9 mouse cellular contexts compared by ENCODE assay signal in genomic region chr19:36112007-36112406, GRCm38 (mm10). TPM values are rescaled to one million over a fixed set of nuclear protein-coding genes. Genes with fewer than 3 reads are reported as not detected.
A peak's percentile ranks its signal among the peaks of the same experiment; 100 is the strongest.
DNase-seq lines count a peak whose midpoint lies in the region; TF ChIP-seq lines count a peak whose summit lies in the region.
"Had no signal": no experiment of that assay in that cellular context is flagged by ENCODE, and none has a peak within 500 bp of the region (broad histone marks: within the 10 kb centered on the region; RNA-seq: fewer than 3 reads in every experiment).

No protein-coding gene starts in this region.

- intact Hi-C loops in heart, postnatal 10 days (cut with DNase I): loop anchor here (5.0 kb wide), 2 partner anchors 70 to 150 kb away; no protein-coding TSS in a partner anchor
- intact Hi-C loops in left cerebral cortex, postnatal 36 days (cut with DNase I): no loop called here
- intact Hi-C loops in gastrocnemius, adult 2 months (cut with DNase I): loop anchor here (5.0 kb wide), 1 partner anchor 70 kb away; no protein-coding TSS in a partner anchor

- H3K27ac ChIP-seq in gastrocnemius, adult 2 months: no peak overlapping the region

- no peak overlapping the region for H3K4me3 ChIP-seq in gastrocnemius, adult 2 months

- TF ChIP-seq CTCF in gastrocnemius, adult 2 months (IDR thresholded peaks at IDR 0.05): no peak

- DNase-seq in heart, adult 11 months: peak; percentile 71
- no peak for DNase-seq in heart, postnatal 10 days
- peak; percentile 54 for DNase-seq in brain, adult 2 months (ENCODE audit: low read depth, low spot score)
- DNase-seq in frontal cortex, postnatal 36 days (ENCODE audit: low spot score in 2 of 2): peak; percentile 40 to 53
- peak; percentile 33 to 40 for DNase-seq in left cerebral cortex, postnatal 36 days (ENCODE audit: low spot score in 2 of 2)
- DNase-seq in gastrocnemius, adult 2 months: no peak
- DNase-seq in adrenal gland, adult 8-10 months: no peak
- no peak for DNase-seq in spleen, postnatal 10 days (ENCODE audit: low spot score in 2 of 2)
- DNase-seq: lung, adult 2 months had no signal

RNA-seq across cellular contexts. Expression of gene Ankrd1, which starts 7.9 kb away (rescaled TPM):
- total RNA-seq in heart, postnatal 10 days (2021): 100 to 1,000 TPM; 314 to 518 TPM
- not detected for total RNA-seq in left cerebral cortex, postnatal 36 days (2021)
- 10 to 100 TPM in 1 of 2 experiments, 1 to 10 TPM in 1; 4.2 to 10.1 TPM for total RNA-seq in gastrocnemius, adult 2 months (2021)
- total RNA-seq in adrenal gland, adult 8-10 months (2022): not detected

RNA-seq across cellular contexts. Expression of gene Rpp30, which starts 28.5 kb away (rescaled TPM):
- total RNA-seq in heart, postnatal 10 days (2021): 10 to 100 TPM; 12.3 to 17.0 TPM
- total RNA-seq in left cerebral cortex, postnatal 36 days (2021): 10 to 100 TPM; 16.2 to 17.7 TPM
- total RNA-seq in gastrocnemius, adult 2 months (2021): 10 to 100 TPM; 17.4 to 17.8 TPM
- 10 to 100 TPM; 12.4 to 19.2 (median 18.3) TPM for total RNA-seq in adrenal gland, adult 8-10 months (2022)

RNA-seq across cellular contexts. Expression of gene Htr7, which starts 54.7 kb away (rescaled TPM):
- under 1 TPM; 0.50 to 0.52 TPM for total RNA-seq in heart, postnatal 10 days (2021)
- 10 to 100 TPM; 12.4 to 12.6 TPM for total RNA-seq in left cerebral cortex, postnatal 36 days (2021)
- under 1 TPM; 0.43 to 0.59 TPM for total RNA-seq in gastrocnemius, adult 2 months (2021)
- total RNA-seq in adrenal gland, adult 8-10 months (2022): under 1 TPM in 1 of 4 experiments, not detected in 3; 0.16 TPM

Comparison
In these comparisons a context has a peak if more than half of its experiments do, and no peak if none do; other contexts are left out.
1. DNase-seq: peak in heart, adult 11 months (single experiment), brain, adult 2 months (single experiment), frontal cortex, postnatal 36 days (2 of 2) and left cerebral cortex, postnatal 36 days (2 of 2); none in heart, postnatal 10 days (0 of 2), gastrocnemius, adult 2 months (single experiment), adrenal gland, adult 8-10 months (single experiment) and spleen, postnatal 10 days (0 of 2).
2. RNA of gene Ankrd1, which starts 7.9 kb away (total RNA-seq): 314 to 518 TPM in heart, postnatal 10 days; 4.2 to 10.1 TPM in gastrocnemius, adult 2 months, not detected in left cerebral cortex, postnatal 36 days and not detected in adrenal gland, adult 8-10 months; every median in the first group is over 10 times any median in the second.
3. RNA of gene Htr7, which starts 54.7 kb away (total RNA-seq): 12.4 to 12.6 TPM in left cerebral cortex, postnatal 36 days; 0.43 to 0.59 TPM in gastrocnemius, adult 2 months, 0.50 to 0.52 TPM in heart, postnatal 10 days and 0.16 TPM in adrenal gland, adult 8-10 months; every median in the first group is over 4 times any median in the second.